Mouse (Mus musculus): ENCODE results near the gene Mrpl16. TPM values are rescaled to one million over a fixed set of nuclear protein-coding genes. Genes with fewer than 3 reads are reported as not detected.

The Mrpl16 gene
- total and polyA plus RNA-seq, 3 experiments: 46.8 to 58.3 TPM; not detected in 1

DNA sequence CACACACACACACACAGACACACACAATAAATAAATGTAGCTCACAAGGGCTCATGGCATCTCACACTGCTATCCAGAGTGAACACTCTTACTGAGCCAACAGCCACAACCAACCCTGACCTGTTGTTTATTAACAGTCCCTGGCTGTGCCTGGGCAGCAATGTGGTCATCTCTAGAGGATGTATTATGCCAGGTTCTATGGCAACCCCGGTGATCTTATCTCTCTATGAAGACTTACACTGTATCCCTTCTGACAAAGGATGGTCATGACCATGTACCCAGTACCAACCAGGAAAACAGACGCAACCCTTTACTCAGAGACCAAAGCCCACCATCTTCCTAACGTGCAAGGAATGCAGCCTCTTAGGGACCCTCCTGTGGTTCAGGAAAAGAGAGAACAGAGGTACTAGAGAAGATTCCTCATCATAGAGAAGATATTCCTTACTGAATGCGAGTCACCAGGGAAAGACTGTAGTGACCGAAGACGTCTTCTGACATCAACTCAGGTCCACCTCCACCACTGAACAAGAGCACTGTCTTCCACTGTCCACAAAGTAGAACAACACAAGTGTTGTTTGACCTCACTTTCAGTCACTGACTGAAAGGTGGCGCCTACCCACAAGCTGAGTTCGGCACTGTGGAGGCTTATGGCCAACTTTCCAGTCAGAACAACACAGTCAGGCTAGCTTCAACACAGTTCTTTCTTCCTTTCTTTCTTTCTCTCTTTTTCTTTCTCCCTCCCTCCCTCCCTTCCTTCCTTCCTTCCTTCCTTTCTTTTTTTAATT, 30.5 kb downstream of the Mrpl16 start:
- TF ChIP-seq USF1 (IDR thresholded peaks at IDR 0.05; ENCODE audit: low read depth, low read length): no peak
- peak; percentile 49 for TF ChIP-seq SMC3 (IDR thresholded peaks at IDR 0.05; ENCODE audit: low read depth, low read length)
- TF ChIP-seq E2F4 (IDR thresholded peaks at IDR 0.05; ENCODE audit: borderline replicate concordance, low read depth, low read length): no peak
- TF ChIP-seq NRF1 (IDR thresholded peaks at IDR 0.05; ENCODE audit: insufficient read depth, low read depth, low read length, poor library complexity, severe bottlenecking): no peak
- TF ChIP-seq SIN3A (IDR thresholded peaks at IDR 0.05; ENCODE audit: low read length): no peak
- peak in 2 of 3 experiments; percentile 12 to 42; a peak in 2 of 6 replicates for TF ChIP-seq CTCF (IDR thresholded peaks at IDR 0.05 in 2 of 3, conservative IDR thresholded peaks at IDR 0.05 in 1 of 3; ENCODE audit: control insufficient read depth in 1 of 3, insufficient read depth in 1 of 3, low read depth in 2 of 3, low read length in 3 of 3, poor library complexity in 1 of 3, severe bottlenecking in 1 of 3)
- no peak for TF ChIP-seq ELF1 (IDR thresholded peaks at IDR 0.05; ENCODE audit: low read depth, low read length)
- no peak for TF ChIP-seq MYC (IDR thresholded peaks at IDR 0.05; ENCODE audit: low read depth, low read length)
- TF ChIP-seq JUND (IDR thresholded peaks at IDR 0.05; ENCODE audit: low read depth, low read length): no peak
- TF ChIP-seq UBTF (IDR thresholded peaks at IDR 0.05; ENCODE audit: borderline replicate concordance, insufficient read depth, low read depth, low read length): no peak
- TF ChIP-seq RAD21 (IDR thresholded peaks at IDR 0.05; ENCODE audit: low read depth, low read length): peak; percentile 35
- Histone ChIP-seq H3K36me3 (ENCODE audit: control insufficient read depth in 1 of 2, insufficient read depth in 2 of 2, low read length in 2 of 2) (no peaks in the 10 kb centered on the region), H3K9me3 (replicated peaks; ENCODE audit: insufficient read depth, low read length) (no peaks in the 10 kb centered on the region), H3K4me1 (ENCODE audit: control insufficient read depth in 1 of 2, insufficient read depth in 2 of 2, low read length in 2 of 2) (0 out of 4 replicates have a peak, but pooled peaks cover 0 to 4% of the 10 kb centered on the region in 2 experiments), H3K27ac (ENCODE audit: control insufficient read depth, low read depth, low read length) (no peak overlapping the region), H3K79me2 (ENCODE audit: control insufficient read depth, insufficient read depth, low read length, poor library complexity) (no peaks in the 10 kb centered on the region), H3K9ac (ENCODE audit: control insufficient read depth, low read depth, low read length, poor library complexity, severe bottlenecking) (no peak overlapping the region), H3K27me3 (ENCODE audit: control insufficient read depth in 1 of 2, insufficient read depth in 2 of 2, low read length in 2 of 2) (no peaks in the 10 kb centered on the region; a peak in 1 of 4 replicates), H3K4me3 (ENCODE audit: control insufficient read depth in 1 of 2, insufficient read depth in 1 of 2, low read depth in 2 of 2, low read length in 2 of 2) (no peak overlapping the region)
- peak; percentile 37 for DNase-seq (ENCODE audit: low read depth, low spot score)

DNA sequence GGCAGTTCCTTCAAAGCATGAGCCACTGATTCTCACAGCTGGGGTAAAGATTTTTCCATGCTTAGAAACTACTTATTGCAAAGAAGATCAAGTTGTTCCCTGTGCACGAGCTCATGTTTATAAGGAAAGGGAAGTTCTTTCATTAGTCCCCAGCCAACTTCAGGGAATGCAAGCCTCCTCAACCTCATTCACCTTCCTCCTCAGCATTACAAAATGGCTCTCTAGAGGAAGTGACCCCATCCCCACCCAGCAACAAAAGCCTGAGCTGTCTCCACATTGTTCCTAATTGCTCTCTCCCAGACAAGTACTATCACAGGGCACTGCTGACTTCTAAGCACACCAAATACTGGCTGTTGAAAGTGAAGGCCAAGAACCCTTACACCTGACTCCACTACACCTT, 34.2 kb downstream of the Mrpl16 start:
- no peaks in the 10 kb centered on the region for H3K9me3 ChIP-seq (replicated peaks; ENCODE audit: insufficient read depth, low read length)
- no peak for TF ChIP-seq TCF12 (IDR thresholded peaks at IDR 0.05; ENCODE audit: low read depth, low read length)
- no peak for TF ChIP-seq KAT2A (conservative IDR thresholded peaks at IDR 0.05; ENCODE audit: low read depth, low read length)
- no peak for TF ChIP-seq BHLHE40 (IDR thresholded peaks at IDR 0.05; ENCODE audit: borderline replicate concordance, low read depth, low read length)
- H3K4me1 ChIP-seq (ENCODE audit: control insufficient read depth in 1 of 2, insufficient read depth in 2 of 2, low read length in 2 of 2): peaks cover 14 to 27% of the 10 kb centered on the region in 2 experiments
- no peaks in the 10 kb centered on the region for H3K27me3 ChIP-seq (ENCODE audit: control insufficient read depth in 1 of 2, insufficient read depth in 2 of 2, low read length in 2 of 2)
- no peak overlapping the region for H3K4me3 ChIP-seq (ENCODE audit: control insufficient read depth in 1 of 2, insufficient read depth in 1 of 2, low read depth in 2 of 2, low read length in 2 of 2)
- H3K27ac ChIP-seq (ENCODE audit: control insufficient read depth, low read depth, low read length): no peak overlapping the region
- H3K36me3 ChIP-seq (ENCODE audit: control insufficient read depth in 1 of 2, insufficient read depth in 2 of 2, low read length in 2 of 2): peaks cover 0 to 28% of the 10 kb centered on the region in 2 experiments; a peak in 2 of 4 replicates
- no peaks in the 10 kb centered on the region for H3K79me2 ChIP-seq (ENCODE audit: control insufficient read depth, insufficient read depth, low read length, poor library complexity)
- no peak overlapping the region for H3K9ac ChIP-seq (ENCODE audit: control insufficient read depth, low read depth, low read length, poor library complexity, severe bottlenecking)
- no peak for DNase-seq (ENCODE audit: low read depth, low spot score)
